Mouse (Mus musculus) forebrain, embryonic 11.5 days (tissue): ENCODE measurements around the gene Acad10. TPM values are rescaled to one million over a fixed set of nuclear protein-coding genes. Genes with fewer than 3 reads are reported as not detected.

ENCODE experiments used
- ATAC-seq: fragments of 200-750 bp; cut with Nextera tagmentation; replicated peaks from 2 replicates; pipeline ENCODE4 v1.8.0; 2017; ENCODE audit warnings: moderate TSS enrichment; ENCODE audit not compliant: low FRiP score
- DNase-seq: peaks from one replicate; pipeline ENCODE4 v3.0.0-alpha.2; 2017; ENCODE audit warnings: low spot score
- H3K27ac ChIP-seq: fragments of 300-500 bp; sonication (generic); 2 replicates; pipeline ENCODE4 v1.5.1; 2014; ENCODE audit warnings: low read depth, low read length
- H3K27me3 ChIP-seq: fragments of 300-500 bp; sonication (generic); 2 replicates; pipeline ENCODE4 v1.6.1; 2014; ENCODE audit warnings: mild to moderate bottlenecking, low read length, mixed read lengths; ENCODE audit not compliant: control insufficient read depth, insufficient read depth
- H3K36me3 ChIP-seq: fragments of 300-500 bp; sonication (generic); 2 replicates; pipeline ENCODE4 v1.6.1; 2014; ENCODE audit warnings: mild to moderate bottlenecking, low read length, moderate library complexity, mixed read lengths; ENCODE audit not compliant: control insufficient read depth, insufficient read depth
- H3K4me1 ChIP-seq: fragments of 300-500 bp; sonication (generic); replicated peaks from 2 replicates; pipeline ENCODE4 v1.6.1; 2014; ENCODE audit warnings: low read length, mixed read lengths; ENCODE audit not compliant: control insufficient read depth, insufficient read depth
- H3K4me2 ChIP-seq: fragments of 300-500 bp; sonication (generic); 2 replicates; pipeline ENCODE4 v1.6.1; 2014; ENCODE audit warnings: low read depth, mild to moderate bottlenecking, low read length, moderate library complexity, mixed read lengths; ENCODE audit not compliant: severe bottlenecking
- H3K4me3 ChIP-seq: fragments of 300-500 bp; sonication (generic); 2 replicates; pipeline ENCODE4 v1.5.1; 2014; ENCODE audit warnings: low read depth, low read length
- H3K9ac ChIP-seq: fragments of 300-500 bp; sonication (generic); 2 replicates; pipeline ENCODE4 v1.6.1; 2014; ENCODE audit warnings: low read length
- H3K9me3 ChIP-seq: fragments of 300-500 bp; sonication (generic); 2 replicates; pipeline ENCODE4 v1.6.1; 2016; ENCODE audit warnings: low read length, mixed read lengths; ENCODE audit not compliant: control insufficient read depth
- WGBS: fragments of 180-500 bp; shearing (Covaris S2); extraction: QIAGEN DNeasy Blood & Tissue Kit; methylation state at CpG from one replicate; pipeline ENCODE4 v1.1.7; 2014; 5-methylcytosine and 5-hydroxymethylcytosine counted together
- polyA plus RNA-seq: library from polyadenylated mRNA; unstranded; fragments of >200 nt; fragmentation: Nextera tagmentation; extraction: Ambion mirVana; gene quantifications from 2 replicates; pipeline ENCODE4 v1.2.1, GENCODE M21; 2014

Gene Acad10
- polyA plus RNA-seq, 1 experiment from 2014 or later = 1.9 TPM

- H3K27ac ChIP-seq = no peak overlapping the region
- H3K4me3 ChIP-seq = no peak overlapping the region
- peaks cover 7% of the 10 kb centered on the region; the same call in 1 of the 2 replicates for H3K4me1 ChIP-seq
- no peaks in the 10 kb centered on the region for H3K36me3 ChIP-seq
- H3K9me3 ChIP-seq = no peaks in the 10 kb centered on the region
- ATAC-seq (no peak), DNase-seq (no peak)
- 78% methylated on average over 7 of the region's 7 CpGs for WGBS
- no peaks in the 10 kb centered on the region for H3K27me3 ChIP-seq
- no peak overlapping the region for H3K9ac ChIP-seq
- H3K4me2 ChIP-seq = no peak overlapping the region
Measured at GRCm38 (mm10) chr5:121597991-121598537, 62.2 kb downstream of the Acad10 start.

- Histone ChIP-seq H3K27me3 (no peaks in the 10 kb centered on the region), H3K27ac (no peak overlapping the region), H3K4me3 (no peak overlapping the region), H3K4me1 (peaks cover 7% of the 10 kb centered on the region; the same call in 1 of the 2 replicates), H3K9ac (no peak overlapping the region), H3K9me3 (no peaks in the 10 kb centered on the region), H3K36me3 (no peaks in the 10 kb centered on the region), H3K4me2 (no peak overlapping the region)
- 84% methylated on average over 4 of the region's 4 CpGs for WGBS
- DNase-seq = no peak
- ATAC-seq = no peak
Measured at GRCm38 (mm10) chr5:121597332-121597731, 63.0 kb downstream of the Acad10 start.

- no peak for ATAC-seq
- Histone ChIP-seq H3K36me3 (no peaks in the 10 kb centered on the region), H3K4me1 (peaks cover 7% of the 10 kb centered on the region; the same call in 1 of the 2 replicates), H3K9me3 (no peaks in the 10 kb centered on the region), H3K4me3 (no peak overlapping the region), H3K4me2 (no peak overlapping the region), H3K9ac (no peak overlapping the region), H3K27me3 (no peaks in the 10 kb centered on the region), H3K27ac (no peak overlapping the region)
- 85% methylated on average over 6 of the region's 6 CpGs for WGBS
- no peak for DNase-seq
Measured at GRCm38 (mm10) chr5:121596226-121596625, 64.1 kb downstream of the Acad10 start.

- Histone ChIP-seq H3K9me3 (no peaks in the 10 kb centered on the region), H3K27me3 (no peaks in the 10 kb centered on the region), H3K36me3 (no peaks in the 10 kb centered on the region), H3K4me1 (peaks cover 7% of the 10 kb centered on the region; the same call in 1 of the 2 replicates), H3K4me2 (no peak overlapping the region), H3K4me3 (no peak overlapping the region), H3K27ac (no peak overlapping the region), H3K9ac (no peak overlapping the region)
- ATAC-seq = no peak
- WGBS = 80% methylated on average over 6 of the region's 6 CpGs
- DNase-seq = no peak
Measured at GRCm38 (mm10) chr5:121595758-121596157, 64.6 kb downstream of the Acad10 start.

- no peak overlapping the region for H3K4me3 ChIP-seq
- no peaks in the 10 kb centered on the region for H3K9me3 ChIP-seq
- H3K9ac ChIP-seq = no peak overlapping the region
- ATAC-seq = no peak
- H3K4me1 ChIP-seq = peaks cover 7% of the 10 kb centered on the region; the same call in 1 of the 2 replicates
- DNase-seq = no peak
- no peak overlapping the region for H3K27ac ChIP-seq
- H3K36me3 ChIP-seq = no peaks in the 10 kb centered on the region
- no peak overlapping the region for H3K4me2 ChIP-seq
- H3K27me3 ChIP-seq = no peaks in the 10 kb centered on the region
- 89% methylated on average over 6 of the region's 6 CpGs for WGBS
Measured at GRCm38 (mm10) chr5:121594714-121595313, 65.5 kb downstream of the Acad10 start.

GRCm38 (mm10) chr5:121593451-121594401 lies 66.6 kb downstream of the Acad10 start, which contains the start of gene Aldh2:
Gene Aldh2 (minus strand): TSS chr5:121593824.
- DNase-seq (peak; percentile 91), ATAC-seq (peak; percentile 87)
- H3K36me3 ChIP-seq = no peaks in the 10 kb centered on the region
- WGBS = 4% methylated on average over 47 of the region's 47 CpGs
- H3K9ac ChIP-seq = peak within 1 kb of the TSS; percentile 61
- peak within 1 kb of the TSS; percentile 76 for H3K4me2 ChIP-seq
- H3K27me3 ChIP-seq = no peaks in the 10 kb centered on the region
- peak within 1 kb of the TSS; percentile 59 for H3K4me3 ChIP-seq
- H3K27ac ChIP-seq = peak within 1 kb of the TSS; percentile 64
- H3K9me3 ChIP-seq = no peaks in the 10 kb centered on the region
- H3K4me1 ChIP-seq = peaks cover 7% of the 10 kb centered on the region; the same call in 1 of the 2 replicates

GRCm38 (mm10) chr5:121592816-121593407 lies 67.4 kb downstream of the Acad10 start:
- peak overlapping the region; percentile 76 for H3K4me2 ChIP-seq
- ATAC-seq = peak; percentile 51

More at GRCm38 (mm10) chr5:121592816-121593407, 67.4 kb downstream of the Acad10 start:
- 4% methylated on average over 33 of the region's 33 CpGs for WGBS
- Histone ChIP-seq H3K36me3 (no peaks in the 10 kb centered on the region), H3K4me1 (peaks cover 7% of the 10 kb centered on the region; the same call in 1 of the 2 replicates), H3K9me3 (no peaks in the 10 kb centered on the region), H3K27me3 (no peaks in the 10 kb centered on the region), H3K9ac (peak overlapping the region; percentile 61), H3K27ac (no peak overlapping the region), H3K4me3 (peak overlapping the region; percentile 59)
- peak; percentile 71 for DNase-seq
